Mouse (Mus musculus): ENCODE results near the gene Bex3.

- no peak for TF ChIP-seq CTCF (IDR thresholded peaks at IDR 0.05; ENCODE audit: extremely low read depth, insufficient read length, insufficient replicate concordance, low read depth, low read length)
- 0 out of 2 replicates have a peak, but pooled peaks have one; percentile 21 for TF ChIP-seq POLR2A (IDR thresholded peaks at IDR 0.05; ENCODE audit: low read depth, low read length)
Observed at GRCm38 (mm10) chrX:136244574-136245229, 25.4 kb upstream of the Bex3 start, which contains the start of gene Tceal9.

Measured in small intestine, adult 2 months (tissue).